Mouse (Mus musculus): ENCODE results near the gene Rpl18. TPM values are rescaled to one million over a fixed set of nuclear protein-coding genes. Genes with fewer than 3 reads are reported as not detected.
A peak's percentile ranks its signal among the peaks of the same experiment; 100 is the strongest.

The Rpl18 gene
- total RNA-seq, 2 experiments from 2014 or later, result 342 to 393 TPM

- DNase-seq (ENCODE audit: extremely low spot score in 1 of 2, low spot score in 1 of 2), result no peak
Observed at GRCm38 (mm10) chr7:45712022-45712757, 3.1 kb upstream of the Rpl18 start.

DNA sequence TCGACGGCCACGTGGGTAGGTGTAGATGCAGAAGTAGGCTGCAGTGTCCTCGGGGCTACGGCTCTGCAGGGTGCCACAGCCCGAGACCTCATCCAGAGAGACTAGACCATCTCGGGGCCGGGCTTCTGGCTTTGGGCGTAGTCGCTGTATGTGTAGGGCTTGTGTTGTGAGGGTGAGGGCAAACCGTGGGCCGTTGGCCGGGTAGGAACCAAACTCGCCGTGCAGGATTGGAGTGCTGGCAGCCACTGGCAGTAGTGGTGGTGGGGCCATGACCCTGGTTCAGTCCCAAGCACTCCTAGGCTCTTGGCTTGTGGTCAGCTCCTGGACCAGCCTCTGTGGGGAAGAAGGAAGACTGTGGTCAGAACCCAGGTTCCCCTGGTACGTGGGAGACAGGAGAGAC, 1.9 kb upstream of the Rpl18 start:
- no peak for DNase-seq (ENCODE audit: extremely low spot score in 1 of 2, low spot score in 1 of 2)

- DNase-seq (ENCODE audit: extremely low spot score in 1 of 2, low spot score in 1 of 2), result no peak
Observed at GRCm38 (mm10) chr7:45713881-45714520, 1.3 kb upstream of the Rpl18 start.

GRCm38 (mm10) chr7:45714630-45715089, 597 bp upstream of the Rpl18 start:
- no peak for DNase-seq (ENCODE audit: extremely low spot score in 1 of 2, low spot score in 1 of 2)

- DNase-seq (ENCODE audit: extremely low spot score in 1 of 2, low spot score in 1 of 2), result no peak
Observed at GRCm38 (mm10) chr7:45715741-45716459, 643 bp downstream of the Rpl18 start.

DNA sequence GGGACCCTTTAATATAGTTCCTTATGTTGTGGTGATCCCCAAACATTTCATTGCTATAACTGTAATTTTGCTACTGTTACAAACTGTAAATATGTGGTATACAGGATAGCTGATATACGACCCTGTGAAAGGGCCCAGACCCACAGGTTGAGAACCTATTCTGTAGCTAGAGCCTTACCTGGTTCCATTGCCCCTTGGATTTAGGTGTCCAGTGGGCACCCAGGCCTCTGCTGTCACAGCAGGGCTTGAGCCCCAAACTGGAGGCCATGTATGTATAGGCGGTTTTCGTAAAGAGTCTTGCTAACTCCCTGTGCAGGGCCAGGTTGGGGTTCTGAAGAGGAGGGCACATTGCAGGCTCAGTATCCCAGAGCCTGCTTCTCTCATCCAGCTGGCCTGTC, 1.2 kb downstream of the Rpl18 start:
- no peak for DNase-seq (ENCODE audit: extremely low spot score in 1 of 2, low spot score in 1 of 2)

- DNase-seq (ENCODE audit: extremely low spot score in 1 of 2, low spot score in 1 of 2), result no peak
Observed at GRCm38 (mm10) chr7:45716952-45717917, 2.0 kb downstream of the Rpl18 start.

DNA sequence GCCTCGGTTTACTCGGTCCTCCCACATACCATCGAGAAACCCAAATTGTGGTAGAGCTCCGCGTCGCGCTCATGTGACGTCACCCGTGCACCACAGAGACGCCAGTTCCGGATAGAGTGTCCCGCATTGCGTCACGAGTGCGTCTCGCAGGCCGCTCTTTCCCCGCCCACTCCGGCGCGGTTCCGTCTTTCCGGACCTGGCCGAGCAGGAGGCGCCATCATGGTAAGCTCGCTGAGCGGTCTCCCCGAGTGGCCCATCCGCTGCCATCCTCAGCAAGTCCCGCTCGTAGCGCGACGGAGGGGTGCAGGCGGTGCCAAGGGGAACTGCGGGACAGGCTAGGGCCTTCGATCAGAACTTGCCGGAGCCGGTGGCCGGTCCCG, 2.7 kb downstream of the Rpl18 start, which contains the start of gene Sphk2:
Sphk2 (minus strand) TSS at position 85 of the 380 bp plus-strand sequence.
- DNase-seq (ENCODE audit: extremely low spot score in 1 of 2, low spot score in 1 of 2), result peak; percentile 98 to 99

- no peak for DNase-seq (ENCODE audit: extremely low spot score in 1 of 2, low spot score in 1 of 2)
Observed at GRCm38 (mm10) chr7:45718331-45718730, 3.1 kb downstream of the Rpl18 start.

- DNase-seq (ENCODE audit: extremely low spot score in 1 of 2, low spot score in 1 of 2), result no peak
Observed at GRCm38 (mm10) chr7:45719180-45719579, 3.9 kb downstream of the Rpl18 start.

GRCm38 (mm10) chr7:45719738-45720412, 4.6 kb downstream of the Rpl18 start:
- DNase-seq (ENCODE audit: extremely low spot score in 1 of 2, low spot score in 1 of 2), result no peak

GRCm38 (mm10) chr7:45720413-45721233, 5.4 kb downstream of the Rpl18 start, which contains the start of gene Fam83e:
Gene Fam83e (plus strand): TSS chr7:45721212.
- DNase-seq (ENCODE audit: extremely low spot score in 1 of 2, low spot score in 1 of 2), result no peak

DNA sequence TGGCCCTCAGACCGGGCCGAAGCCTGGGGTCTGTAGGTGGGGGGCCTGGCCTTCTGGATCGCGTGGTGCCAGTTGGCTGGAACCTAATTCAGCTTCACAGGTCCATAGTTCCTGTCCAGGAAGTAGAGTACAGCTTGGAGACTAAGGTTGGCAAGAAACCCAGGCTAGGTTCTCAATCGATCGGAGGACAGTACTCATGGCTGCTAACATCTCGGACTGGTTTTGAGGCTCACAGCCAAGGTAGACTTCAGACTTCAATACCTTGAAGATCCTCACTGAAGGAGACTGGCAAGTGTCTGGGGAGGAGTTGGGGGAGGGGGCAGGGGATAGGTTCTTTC, 5.9 kb downstream of the Rpl18 start:
- DNase-seq (ENCODE audit: extremely low spot score in 1 of 2, low spot score in 1 of 2), result peak in 1 of 2 experiments; percentile 8

GRCm38 (mm10) chr7:45721642-45722347, 6.5 kb downstream of the Rpl18 start:
- no peak for DNase-seq (ENCODE audit: extremely low spot score in 1 of 2, low spot score in 1 of 2)

- DNase-seq (ENCODE audit: extremely low spot score in 1 of 2, low spot score in 1 of 2), result no peak
Observed at GRCm38 (mm10) chr7:45722348-45722713, 7.1 kb downstream of the Rpl18 start.

GRCm38 (mm10) chr7:45723301-45723700, 8.0 kb downstream of the Rpl18 start:
- DNase-seq (ENCODE audit: extremely low spot score in 1 of 2, low spot score in 1 of 2), result no peak

DNA sequence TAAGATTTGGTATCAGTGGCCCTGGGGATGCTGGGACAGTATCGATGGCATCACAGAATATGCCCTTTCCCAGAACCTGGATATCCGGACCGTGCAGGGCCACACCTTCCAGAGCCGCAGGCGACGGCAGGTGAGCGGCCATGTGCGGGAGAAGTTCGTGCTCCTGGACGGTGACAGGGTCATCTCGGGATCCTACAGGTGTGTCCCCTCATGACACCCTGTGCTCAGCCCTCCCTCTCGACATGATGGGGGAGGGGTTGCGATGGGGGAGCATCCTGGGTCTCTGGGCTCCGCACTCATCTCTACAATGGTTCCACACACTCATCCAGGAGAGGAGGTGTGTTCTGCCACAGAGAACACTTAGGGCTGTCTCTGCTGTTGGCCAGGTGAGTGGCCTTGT, 8.5 kb downstream of the Rpl18 start:
- DNase-seq (ENCODE audit: extremely low spot score in 1 of 2, low spot score in 1 of 2), result no peak

GRCm38 (mm10) chr7:45725151-45725550, 9.9 kb downstream of the Rpl18 start:
- DNase-seq (ENCODE audit: extremely low spot score in 1 of 2, low spot score in 1 of 2), result no peak

All from layer of hippocampus, postnatal 25 days (tissue).